Mouse (Mus musculus) hindbrain, embryonic 14.5 days (tissue): ENCODE data around the gene E030030I06Rik. TPM values are rescaled to one million over a fixed set of nuclear protein-coding genes. Genes with fewer than 3 reads are reported as not detected.
A peak's percentile ranks its signal among the peaks of the same experiment; 100 is the strongest.
"Not testable (repeated sequence)": the region's sequence is repeated elsewhere in the genome, so short reads cannot be mapped to it uniquely, and the experiment has no call there.

Source experiments
- ATAC-seq: fragments of 200-750 bp; cut with Nextera tagmentation; 2 replicates; pipeline ENCODE4 v1.8.0; 2017; ENCODE audit warnings: moderate number of reproducible peaks, mild to moderate bottlenecking, moderate TSS enrichment, moderate library complexity; ENCODE audit not compliant: low FRiP score
- DNase-seq: peaks from one replicate; pipeline ENCODE4 v3.0.0-alpha.2; 2015; ENCODE audit warnings: low spot score
- H3K27ac ChIP-seq: fragments of 300-500 bp; sonication (generic); 2 replicates; pipeline ENCODE4 v1.5.1; 2014; ENCODE audit warnings: mild to moderate bottlenecking, moderate library complexity
- H3K27me3 ChIP-seq: fragments of 300-500 bp; sonication (generic); 2 replicates; pipeline ENCODE4 v1.6.1; 2014; ENCODE audit warnings: mild to moderate bottlenecking, low read length, mixed read lengths; ENCODE audit not compliant: control insufficient read depth, insufficient read depth
- H3K36me3 ChIP-seq: fragments of 300-500 bp; sonication (generic); replicated peaks from 2 replicates; pipeline ENCODE4 v1.6.1; 2014; ENCODE audit not compliant: control insufficient read depth, insufficient read depth
- H3K4me1 ChIP-seq: fragments of 300-500 bp; sonication (generic); replicated peaks from 2 replicates; pipeline ENCODE4 v1.6.1; 2014; ENCODE audit warnings: antibody characterized with exemption, low read length, mixed read lengths; ENCODE audit not compliant: control insufficient read depth, insufficient read depth
- H3K4me2 ChIP-seq: fragments of 300-500 bp; sonication (generic); replicated peaks from 2 replicates; pipeline ENCODE4 v1.6.1; 2014; ENCODE audit warnings: mild to moderate bottlenecking, moderate library complexity
- H3K4me3 ChIP-seq: fragments of 300-500 bp; sonication (generic); replicated peaks from 2 replicates; pipeline ENCODE4 v1.5.1; 2014; ENCODE audit warnings: mild to moderate bottlenecking, low read length
- H3K9ac ChIP-seq: fragments of 300-500 bp; sonication (generic); 2 replicates; pipeline ENCODE4 v1.6.1; 2014
- H3K9me3 ChIP-seq: fragments of 300-500 bp; sonication (generic); 2 replicates; pipeline ENCODE4 v1.6.1; 2016; ENCODE audit warnings: low read length; ENCODE audit not compliant: control insufficient read depth
- WGBS: fragments of 180-500 bp; shearing (Covaris S2); extraction: QIAGEN DNeasy Blood & Tissue Kit; methylation state at CpG from one replicate; pipeline ENCODE4 v1.1.7; 2014; 5-methylcytosine and 5-hydroxymethylcytosine counted together
- polyA plus RNA-seq: library from polyadenylated mRNA; unstranded; fragments of >200 nt; fragmentation: Nextera tagmentation; extraction: Ambion mirVana; gene quantifications from 2 replicates; pipeline ENCODE4 v1.2.1, GENCODE M21; 2014

Gene E030030I06Rik
- 3.0 and 5.9 TPM in 2 replicates for polyA plus RNA-seq

- no peaks in the 10 kb centered on the region for H3K36me3 ChIP-seq
- no peak within 1 kb of the TSS for H3K27ac ChIP-seq
- H3K9me3 ChIP-seq, result no peaks in the 10 kb centered on the region
- peaks cover 35% of the 10 kb centered on the region for H3K27me3 ChIP-seq
- peak within 1 kb of the TSS; percentile 47 for H3K9ac ChIP-seq
- 0% methylated on average over 37 of the region's 37 CpGs for WGBS
- peak within 1 kb of the TSS; percentile 71 for H3K4me2 ChIP-seq
- peaks cover 4% of the 10 kb centered on the region; the same call in 1 of the 2 replicates for H3K4me1 ChIP-seq
- no peak for DNase-seq
- ATAC-seq, result peak; percentile 44
- H3K4me3 ChIP-seq, result peak within 1 kb of the TSS; percentile 47
Observed at GRCm38 (mm10) chr10:22149073-22149690, at the start of gene E030030I06Rik. TSS of gene E030030I06Rik (minus strand) at chr10:22149270.

- not testable (repeated sequence) for DNase-seq, H3K27ac ChIP-seq, H3K27me3 ChIP-seq, H3K4me3 ChIP-seq, H3K9ac ChIP-seq, H3K36me3 ChIP-seq, H3K9me3 ChIP-seq, H3K4me1 ChIP-seq
- ATAC-seq, result peak; percentile 77
- peak overlapping the region; percentile 33 for H3K4me2 ChIP-seq
- WGBS, result 5% methylated on average over 6 of the region's 10 CpGs
Observed at GRCm38 (mm10) chr10:22191035-22191434, 42.0 kb upstream of the E030030I06Rik start.

DNA sequence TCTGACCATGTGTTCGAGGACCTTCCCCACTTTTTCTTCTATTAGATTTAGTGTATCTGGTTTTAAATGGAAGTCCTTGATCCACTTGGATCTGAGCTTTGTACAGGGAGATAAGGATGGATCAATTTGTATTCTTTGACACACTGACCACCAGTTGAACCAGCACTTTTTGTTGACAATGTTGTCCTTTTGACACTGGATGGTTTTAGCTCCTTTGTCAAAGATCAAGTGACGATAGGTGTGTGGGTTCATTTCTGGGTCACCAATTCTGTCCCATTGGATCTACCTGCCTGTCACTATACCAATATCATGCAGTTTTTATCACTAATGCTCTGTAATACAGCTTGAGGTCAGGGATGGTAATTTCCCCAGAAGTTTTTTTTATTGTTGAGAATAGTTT is 27.4 kb upstream of the E030030I06Rik start:
- not testable (repeated sequence) for H3K4me1 ChIP-seq, H3K9ac ChIP-seq, H3K4me3 ChIP-seq, H3K27me3 ChIP-seq, H3K36me3 ChIP-seq, ATAC-seq, DNase-seq, H3K27ac ChIP-seq, H3K4me2 ChIP-seq, H3K9me3 ChIP-seq
- 100% methylated on average over 2 of the region's 2 CpGs for WGBS

DNA sequence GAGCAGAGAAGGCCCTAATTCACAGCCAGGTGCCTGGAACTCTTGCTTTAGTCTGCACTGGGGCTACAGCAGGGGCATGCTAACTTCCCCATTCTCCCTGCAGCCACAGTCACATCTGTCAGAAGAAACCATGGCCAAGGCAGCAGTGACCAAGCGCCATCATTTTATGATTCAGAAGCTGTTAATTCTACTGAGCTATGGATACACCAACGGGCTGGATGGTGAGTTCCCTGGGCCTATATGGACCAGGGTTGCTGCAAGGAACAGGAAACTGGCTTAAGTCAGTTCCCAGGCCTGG is 25.1 kb upstream of the E030030I06Rik start:
- not testable (repeated sequence) for H3K27ac ChIP-seq, H3K9ac ChIP-seq, H3K4me1 ChIP-seq, H3K36me3 ChIP-seq, H3K9me3 ChIP-seq, H3K4me2 ChIP-seq, DNase-seq, ATAC-seq, H3K27me3 ChIP-seq, H3K4me3 ChIP-seq
- 87% methylated on average over 2 of the region's 2 CpGs for WGBS

GRCm38 (mm10) chr10:22173335-22174189 is 24.5 kb upstream of the E030030I06Rik start:
- H3K4me1 ChIP-seq, H3K36me3 ChIP-seq, H3K9ac ChIP-seq, H3K27ac ChIP-seq, ATAC-seq, H3K4me3 ChIP-seq, H3K27me3 ChIP-seq, H3K9me3 ChIP-seq, H3K4me2 ChIP-seq, DNase-seq: not testable (repeated sequence)
- WGBS, result 17% methylated on average over 11 of the region's 17 CpGs

DNA sequence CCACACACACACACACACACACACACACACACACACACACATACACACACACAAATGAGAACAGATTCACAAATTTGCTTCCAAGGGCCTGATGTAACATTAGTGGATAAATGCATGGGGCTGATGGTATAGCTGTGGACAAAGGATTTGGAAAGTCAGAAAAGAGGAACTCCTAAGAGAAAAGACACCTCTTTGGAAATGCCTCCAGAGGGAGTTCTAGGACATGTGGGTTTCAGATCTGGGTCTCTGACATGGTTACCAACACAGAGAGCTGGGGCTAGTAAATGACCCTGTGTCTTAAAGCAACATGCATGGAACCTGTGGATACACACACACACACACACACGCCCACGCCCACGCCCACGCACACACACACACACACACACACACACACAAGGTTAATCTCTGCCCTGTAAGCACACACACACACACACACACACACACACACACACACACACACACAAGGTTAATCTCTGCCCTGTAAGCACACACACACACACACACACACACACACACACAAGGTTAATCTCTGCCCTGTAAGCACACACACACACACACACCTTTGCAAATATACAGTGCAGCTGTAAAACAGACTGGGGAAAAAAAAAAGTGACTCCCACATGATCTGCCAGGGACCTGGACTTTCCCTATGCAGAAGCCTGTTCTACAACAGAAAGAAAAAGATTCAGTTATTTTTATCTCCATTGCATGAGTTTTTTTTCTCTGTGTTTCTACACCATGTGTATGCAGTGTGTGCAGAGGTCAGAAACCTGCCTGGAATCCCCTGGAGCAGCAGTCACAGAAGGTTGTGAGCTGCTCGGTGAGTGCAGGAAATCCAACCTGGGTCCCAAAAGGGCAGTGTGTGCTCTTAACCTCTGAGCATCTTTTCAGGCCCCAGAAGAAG is 23.6 kb upstream of the E030030I06Rik start:
- not testable (repeated sequence) for H3K4me1 ChIP-seq, H3K9ac ChIP-seq, H3K36me3 ChIP-seq, H3K27ac ChIP-seq, ATAC-seq, DNase-seq, H3K9me3 ChIP-seq, H3K4me3 ChIP-seq, H3K27me3 ChIP-seq, H3K4me2 ChIP-seq
- 50% methylated on average over 4 of the region's 5 CpGs for WGBS

- not testable (repeated sequence) for H3K4me3 ChIP-seq, DNase-seq, H3K4me2 ChIP-seq, H3K36me3 ChIP-seq, H3K27me3 ChIP-seq, H3K27ac ChIP-seq, H3K9ac ChIP-seq, ATAC-seq, H3K9me3 ChIP-seq, H3K4me1 ChIP-seq
Observed at GRCm38 (mm10) chr10:22169116-22169515, 20.0 kb upstream of the E030030I06Rik start.

DNA sequence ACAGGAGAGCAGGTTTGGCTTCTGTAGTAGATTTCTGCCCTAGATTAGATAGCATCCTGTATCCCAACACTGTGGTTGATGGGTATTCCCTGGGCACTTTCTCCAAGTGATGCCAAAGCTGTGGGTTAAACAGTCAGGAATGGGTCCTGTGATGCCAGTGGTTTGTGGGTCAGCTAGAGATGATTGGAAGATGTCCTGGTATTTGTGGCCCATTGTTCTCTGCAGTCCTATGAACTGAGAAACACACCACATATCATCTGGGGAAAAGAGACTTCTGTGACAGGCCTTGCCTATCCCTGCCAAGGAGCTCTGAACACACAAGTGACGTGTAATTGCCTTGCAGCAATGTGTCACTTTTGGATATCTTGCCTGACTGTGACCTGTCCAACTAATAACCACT is 18.0 kb upstream of the E030030I06Rik start:
- H3K27me3 ChIP-seq, H3K9me3 ChIP-seq, H3K4me1 ChIP-seq, DNase-seq, H3K4me2 ChIP-seq, H3K4me3 ChIP-seq, H3K27ac ChIP-seq, ATAC-seq, H3K36me3 ChIP-seq, H3K9ac ChIP-seq: not testable (repeated sequence)
- 89% methylated on average over 1 of the region's 1 CpGs for WGBS

DNA sequence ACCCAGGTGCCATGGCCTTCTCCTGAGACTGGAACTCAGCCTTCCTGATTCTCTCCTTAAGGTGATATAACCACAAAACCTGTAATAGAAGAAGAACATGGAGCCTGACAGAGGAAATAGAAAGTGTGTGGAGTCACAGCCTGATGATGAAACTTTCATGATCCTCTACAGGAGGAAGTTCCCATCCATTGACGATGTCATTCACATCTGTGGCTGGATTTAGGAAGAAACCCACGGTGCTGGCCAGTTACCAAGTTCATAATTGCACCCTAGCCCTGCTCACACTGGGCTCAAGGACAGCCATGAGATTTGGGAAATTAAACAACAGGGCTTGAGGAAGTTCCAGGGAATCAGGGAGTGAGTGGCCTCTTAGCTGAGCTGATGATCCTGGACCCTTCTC is 17.0 kb upstream of the E030030I06Rik start:
- not testable (repeated sequence) for H3K4me2 ChIP-seq, ATAC-seq, H3K27me3 ChIP-seq, H3K27ac ChIP-seq, H3K4me1 ChIP-seq, DNase-seq, H3K9ac ChIP-seq, H3K4me3 ChIP-seq, H3K36me3 ChIP-seq, H3K9me3 ChIP-seq
- 83% methylated on average over 2 of the region's 2 CpGs for WGBS
